Mouse (Mus musculus): Measurements from ENCODE around the gene Cbx7. TPM values are rescaled to one million over a fixed set of nuclear protein-coding genes. Genes with fewer than 3 reads are reported as not detected.
"Not testable (repeated sequence)": the region's sequence is repeated elsewhere in the genome, so short reads cannot be mapped to it uniquely, and the experiment has no call there.

The Cbx7 gene
- polyA plus RNA-seq, 1 experiment from 2014 or later: 4.8 TPM

DNA sequence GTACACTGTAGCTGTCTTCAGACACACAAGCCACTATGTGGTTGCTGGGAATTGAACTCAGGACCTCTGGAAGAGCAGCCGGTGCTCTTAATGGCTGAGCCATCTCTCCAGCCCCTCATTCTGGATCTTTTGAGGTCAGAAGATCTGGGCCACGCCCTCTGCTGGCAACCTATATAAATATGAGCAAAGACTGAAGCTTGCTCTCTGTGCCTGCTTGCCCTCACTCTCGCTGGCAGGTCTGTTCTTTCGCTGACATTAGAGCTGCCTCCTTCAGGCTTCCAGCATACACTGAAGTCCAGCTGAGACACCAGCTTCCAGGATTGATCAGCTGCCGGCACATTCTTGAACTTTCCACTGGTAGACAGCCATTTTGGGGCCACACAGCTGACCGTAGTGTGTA lies 23.2 kb downstream of the Cbx7 start:
- Histone ChIP-seq H3K27ac (ENCODE audit: low read length) (no peak overlapping the region), H3K4me1 (ENCODE audit: control insufficient read depth, insufficient read depth, low read length) (peaks cover 20% of the 10 kb centered on the region), H3K36me3 (ENCODE audit: control insufficient read depth, insufficient read depth, low read length) (no peaks in the 10 kb centered on the region), H3K4me3 (ENCODE audit: low read depth, low read length) (no peak overlapping the region), H3K9ac (ENCODE audit: low read depth, low read length) (no peak overlapping the region), H3K9me3 (replicated peaks; ENCODE audit: control insufficient read depth, low read length, poor library complexity, severe bottlenecking) (no peaks in the 10 kb centered on the region), H3K27me3 (ENCODE audit: control insufficient read depth, insufficient read depth, low read depth, low read length) (no peaks in the 10 kb centered on the region), H3K4me2 (ENCODE audit: low read length) (no peak overlapping the region)
- WGBS: 72% methylated on average over 6 of the region's 6 CpGs
- no peak for ATAC-seq

DNA sequence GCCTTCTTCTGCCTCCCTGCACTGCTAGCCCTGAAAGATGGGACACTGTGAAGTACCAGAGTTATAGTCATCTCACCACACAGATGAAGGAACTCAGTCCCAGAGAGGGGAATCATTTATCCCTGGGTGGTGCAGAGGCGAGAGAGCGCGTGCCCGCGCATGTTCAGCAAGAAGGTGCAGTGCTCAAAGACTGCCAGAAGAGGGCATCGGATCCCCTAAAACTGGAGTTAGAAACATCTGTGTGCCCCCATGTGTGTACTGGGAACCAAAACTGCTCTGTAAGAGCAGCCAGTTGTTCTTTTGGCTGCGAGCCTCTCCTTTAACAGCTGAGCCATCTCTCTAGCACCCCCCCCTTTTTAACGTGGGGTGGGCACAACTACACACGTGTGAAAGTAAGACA lies 24.1 kb downstream of the Cbx7 start:
- Histone ChIP-seq H3K9me3 (replicated peaks; ENCODE audit: control insufficient read depth, low read length, poor library complexity, severe bottlenecking) (no peaks in the 10 kb centered on the region), H3K9ac (ENCODE audit: low read depth, low read length) (no peak overlapping the region), H3K27ac (ENCODE audit: low read length) (no peak overlapping the region), H3K36me3 (ENCODE audit: control insufficient read depth, insufficient read depth, low read length) (no peaks in the 10 kb centered on the region), H3K4me3 (ENCODE audit: low read depth, low read length) (no peak overlapping the region), H3K4me1 (ENCODE audit: control insufficient read depth, insufficient read depth, low read length) (peaks cover 20% of the 10 kb centered on the region), H3K4me2 (ENCODE audit: low read length) (no peak overlapping the region), H3K27me3 (ENCODE audit: control insufficient read depth, insufficient read depth, low read depth, low read length) (no peaks in the 10 kb centered on the region)
- 61% methylated on average over 9 of the region's 9 CpGs for WGBS
- no peak for ATAC-seq

DNA sequence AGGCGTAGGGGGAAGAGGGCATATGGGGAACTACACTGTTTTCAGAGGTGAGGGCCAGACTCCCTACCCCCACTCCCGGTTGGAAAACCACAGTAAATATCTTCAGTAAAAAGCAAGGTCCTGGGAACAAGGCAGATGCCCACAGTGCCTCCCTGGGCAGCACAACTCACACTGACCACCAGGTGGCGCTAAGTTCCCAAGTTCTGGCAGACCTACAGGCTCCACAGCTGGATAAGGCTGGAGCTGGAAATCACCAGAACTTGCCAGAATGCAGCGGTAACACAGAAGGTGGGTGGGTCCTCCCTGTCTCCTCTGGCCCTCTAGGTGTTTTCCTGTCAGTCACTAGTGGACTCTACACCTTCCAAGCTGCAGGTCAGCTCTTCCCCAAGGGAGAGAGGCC lies 24.9 kb downstream of the Cbx7 start:
- Histone ChIP-seq H3K9me3 (replicated peaks; ENCODE audit: control insufficient read depth, low read length, poor library complexity, severe bottlenecking) (no peaks in the 10 kb centered on the region), H3K9ac (ENCODE audit: low read depth, low read length) (no peak overlapping the region), H3K27ac (ENCODE audit: low read length) (no peak overlapping the region), H3K4me3 (ENCODE audit: low read depth, low read length) (no peak overlapping the region), H3K27me3 (ENCODE audit: control insufficient read depth, insufficient read depth, low read depth, low read length) (no peaks in the 10 kb centered on the region), H3K4me1 (ENCODE audit: control insufficient read depth, insufficient read depth, low read length) (peaks cover 16% of the 10 kb centered on the region), H3K36me3 (ENCODE audit: control insufficient read depth, insufficient read depth, low read length) (no peaks in the 10 kb centered on the region), H3K4me2 (ENCODE audit: low read length) (no peak overlapping the region)
- peak; percentile 69; the same call in 1 of the 2 replicates for ATAC-seq
- 11% methylated on average over 4 of the region's 4 CpGs for whole genome bisulfite sequencing

DNA sequence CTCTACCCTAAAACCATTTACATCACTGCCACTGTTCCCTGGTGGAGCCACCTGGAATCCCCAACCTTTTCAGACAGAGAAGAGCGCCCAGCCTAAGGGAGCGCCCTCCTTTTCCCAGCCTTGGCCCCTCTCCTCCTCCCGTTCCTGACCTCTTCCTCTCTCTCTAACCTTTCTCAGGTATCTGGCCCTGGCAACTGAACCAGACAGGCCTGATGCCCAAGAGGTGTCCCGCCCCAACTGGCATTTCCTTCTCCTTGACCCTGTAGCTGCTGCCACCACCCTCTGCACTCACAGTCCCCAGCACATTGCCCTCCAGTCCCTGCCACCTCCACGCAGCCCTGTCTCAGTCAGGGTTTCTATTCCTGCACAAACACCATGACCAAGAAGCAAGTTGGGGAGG lies 26.0 kb downstream of the Cbx7 start:
- H3K4me2 ChIP-seq (ENCODE audit: low read length): no peak overlapping the region
- H3K9ac ChIP-seq (ENCODE audit: low read depth, low read length): no peak overlapping the region
- no peaks in the 10 kb centered on the region for H3K36me3 ChIP-seq (ENCODE audit: control insufficient read depth, insufficient read depth, low read length)
- no peak overlapping the region for H3K27ac ChIP-seq (ENCODE audit: low read length)
- no peak overlapping the region for H3K4me3 ChIP-seq (ENCODE audit: low read depth, low read length)
- H3K4me1 ChIP-seq (ENCODE audit: control insufficient read depth, insufficient read depth, low read length): peaks cover 6% of the 10 kb centered on the region
- H3K9me3 ChIP-seq (replicated peaks; ENCODE audit: control insufficient read depth, low read length, poor library complexity, severe bottlenecking): no peaks in the 10 kb centered on the region
- H3K27me3 ChIP-seq (ENCODE audit: control insufficient read depth, insufficient read depth, low read depth, low read length): no peaks in the 10 kb centered on the region
- ATAC-seq: no peak
- WGBS: 80% methylated on average over 5 of the region's 5 CpGs

DNA sequence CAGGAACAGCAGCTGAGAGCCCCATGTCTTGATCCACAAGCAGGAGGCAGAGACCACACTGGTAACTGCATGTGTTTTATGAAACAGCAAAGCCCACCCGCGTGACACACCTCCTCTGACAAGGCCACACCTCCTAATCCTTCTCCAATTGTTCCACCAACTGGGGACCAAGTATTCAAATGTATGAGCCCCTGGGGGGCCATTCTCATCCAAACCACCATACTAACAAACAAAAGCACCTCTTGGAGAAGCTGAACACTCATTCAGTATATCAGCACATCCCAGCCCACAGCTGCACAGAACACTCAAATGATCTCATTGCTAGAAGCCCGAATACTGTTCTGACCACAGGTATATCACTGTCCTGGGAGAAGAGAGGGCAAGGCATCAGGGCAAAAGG lies 27.3 kb downstream of the Cbx7 start:
- ATAC-seq: no peak
- H3K9ac ChIP-seq (ENCODE audit: low read depth, low read length): no peak overlapping the region
- no peak overlapping the region for H3K4me2 ChIP-seq (ENCODE audit: low read length)
- no peak overlapping the region for H3K27ac ChIP-seq (ENCODE audit: low read length)
- no peaks in the 10 kb centered on the region for H3K4me1 ChIP-seq (ENCODE audit: control insufficient read depth, insufficient read depth, low read length)
- no peaks in the 10 kb centered on the region for H3K36me3 ChIP-seq (ENCODE audit: control insufficient read depth, insufficient read depth, low read length)
- WGBS: 79% methylated on average over 3 of the region's 3 CpGs
- no peaks in the 10 kb centered on the region for H3K9me3 ChIP-seq (replicated peaks; ENCODE audit: control insufficient read depth, low read length, poor library complexity, severe bottlenecking)
- H3K27me3 ChIP-seq (ENCODE audit: control insufficient read depth, insufficient read depth, low read depth, low read length): no peaks in the 10 kb centered on the region
- H3K4me3 ChIP-seq (ENCODE audit: low read depth, low read length): no peak overlapping the region

DNA sequence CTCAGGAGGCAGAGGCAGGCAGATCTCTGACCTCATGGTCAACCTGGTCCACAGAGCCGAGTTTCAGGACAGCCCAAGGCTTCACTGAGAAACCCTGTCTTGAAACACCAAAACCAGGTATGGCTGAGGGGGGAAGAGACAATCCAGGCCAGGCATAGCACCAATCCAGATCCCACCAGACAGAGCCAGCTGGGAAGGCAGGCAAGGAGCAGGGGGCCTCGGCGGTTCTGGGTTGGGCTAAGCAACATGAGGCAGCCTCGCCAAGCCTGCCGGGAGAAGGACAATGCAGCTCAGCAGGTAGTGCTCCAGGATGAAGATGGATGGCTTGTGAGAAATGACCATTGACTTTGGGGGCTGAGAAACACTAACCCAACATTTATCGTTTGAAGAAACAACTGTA lies 28.4 kb downstream of the Cbx7 start:
- H3K36me3 ChIP-seq (ENCODE audit: control insufficient read depth, insufficient read depth, low read length): no peaks in the 10 kb centered on the region
- H3K4me1 ChIP-seq (ENCODE audit: control insufficient read depth, insufficient read depth, low read length): no peaks in the 10 kb centered on the region
- no peak overlapping the region for H3K4me3 ChIP-seq (ENCODE audit: low read depth, low read length)
- H3K27ac ChIP-seq (ENCODE audit: low read length): no peak overlapping the region
- ATAC-seq: no peak
- WGBS: 87% methylated on average over 6 of the region's 6 CpGs
- no peaks in the 10 kb centered on the region for H3K9me3 ChIP-seq (replicated peaks; ENCODE audit: control insufficient read depth, low read length, poor library complexity, severe bottlenecking)
- no peak overlapping the region for H3K4me2 ChIP-seq (ENCODE audit: low read length)
- H3K9ac ChIP-seq (ENCODE audit: low read depth, low read length): no peak overlapping the region
- H3K27me3 ChIP-seq (ENCODE audit: control insufficient read depth, insufficient read depth, low read depth, low read length): no peaks in the 10 kb centered on the region

DNA sequence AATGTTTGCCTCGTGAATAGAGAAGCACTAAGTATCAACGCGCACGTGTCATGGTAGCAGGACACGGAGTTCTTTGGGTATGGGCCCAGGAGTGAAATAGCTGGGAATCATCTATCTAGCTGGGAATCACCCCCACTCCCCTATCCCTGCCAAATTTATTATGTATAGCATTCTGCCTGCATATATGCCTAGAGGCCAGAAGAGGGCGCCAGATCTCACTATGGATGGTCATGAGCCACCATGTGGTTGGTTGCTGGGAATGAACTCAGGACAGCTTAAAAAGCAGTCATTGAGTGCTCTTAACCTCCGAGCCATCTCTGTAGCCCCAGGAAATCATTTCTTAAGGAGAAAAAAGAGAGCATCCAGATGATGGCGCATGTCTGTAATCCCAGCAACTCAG lies 30.0 kb downstream of the Cbx7 start:
- Histone ChIP-seq H3K36me3 (ENCODE audit: control insufficient read depth, insufficient read depth, low read length) (no peaks in the 10 kb centered on the region), H3K9ac (ENCODE audit: low read depth, low read length) (no peak overlapping the region), H3K4me3 (ENCODE audit: low read depth, low read length) (no peak overlapping the region), H3K4me1 (ENCODE audit: control insufficient read depth, insufficient read depth, low read length) (no peaks in the 10 kb centered on the region), H3K9me3 (replicated peaks; ENCODE audit: control insufficient read depth, low read length, poor library complexity, severe bottlenecking) (no peaks in the 10 kb centered on the region), H3K4me2 (ENCODE audit: low read length) (no peak overlapping the region), H3K27me3 (ENCODE audit: control insufficient read depth, insufficient read depth, low read depth, low read length) (no peaks in the 10 kb centered on the region), H3K27ac (ENCODE audit: low read length) (no peak overlapping the region)
- ATAC-seq: no peak
- 21% methylated on average over 8 of the region's 8 CpGs for WGBS

DNA sequence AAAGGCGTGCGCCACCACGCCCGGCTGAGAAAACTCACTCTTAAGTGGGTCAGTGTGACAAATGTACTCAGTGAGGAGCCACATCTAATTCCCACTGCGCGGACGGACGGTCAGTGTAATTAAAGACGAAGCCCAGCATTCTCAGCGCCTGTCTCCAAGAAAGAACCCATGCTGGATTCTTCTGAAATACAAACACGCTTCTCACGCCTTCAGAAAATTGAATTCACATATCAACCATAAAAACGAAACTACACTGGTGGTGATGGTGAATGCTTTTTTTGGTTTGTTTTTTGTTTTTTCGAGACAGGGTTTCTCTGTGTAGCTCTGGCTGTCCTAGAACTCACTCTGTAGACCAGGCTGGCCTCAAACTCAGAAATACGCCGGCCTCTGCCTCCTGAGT lies 31.0 kb downstream of the Cbx7 start:
- no peak overlapping the region for H3K9ac ChIP-seq (ENCODE audit: low read depth, low read length)
- no peaks in the 10 kb centered on the region for H3K27me3 ChIP-seq (ENCODE audit: control insufficient read depth, insufficient read depth, low read depth, low read length)
- no peak for ATAC-seq
- WGBS: 88% methylated on average over 16 of the region's 16 CpGs
- no peak overlapping the region for H3K27ac ChIP-seq (ENCODE audit: low read length)
- H3K4me1 ChIP-seq (ENCODE audit: control insufficient read depth, insufficient read depth, low read length): no peaks in the 10 kb centered on the region
- H3K4me2 ChIP-seq (ENCODE audit: low read length): no peak overlapping the region
- H3K4me3 ChIP-seq (ENCODE audit: low read depth, low read length): no peak overlapping the region
- H3K9me3 ChIP-seq (replicated peaks; ENCODE audit: control insufficient read depth, low read length, poor library complexity, severe bottlenecking): no peaks in the 10 kb centered on the region
- no peaks in the 10 kb centered on the region for H3K36me3 ChIP-seq (ENCODE audit: control insufficient read depth, insufficient read depth, low read length)

DNA sequence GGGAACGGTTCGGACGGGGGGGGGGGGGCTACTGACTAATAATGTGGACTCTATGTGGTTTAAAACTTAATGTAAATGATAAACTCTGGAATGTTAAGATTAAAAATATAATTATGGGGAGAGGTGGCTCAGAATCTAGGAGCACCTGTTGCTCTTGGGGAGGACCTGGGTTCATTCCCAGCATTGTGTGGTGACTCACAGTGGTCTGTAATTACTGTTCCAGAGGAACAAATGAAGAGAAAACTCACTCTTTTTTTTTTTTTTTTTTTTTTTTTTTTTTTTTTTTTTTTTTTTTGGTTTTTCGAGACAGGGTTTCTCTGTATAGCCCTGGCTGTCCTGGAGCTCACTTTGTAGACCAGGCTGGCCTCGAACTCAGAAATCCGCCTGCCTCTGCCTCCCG lies 31.4 kb downstream of the Cbx7 start:
- WGBS: 93% methylated on average over 5 of the region's 7 CpGs

DNA sequence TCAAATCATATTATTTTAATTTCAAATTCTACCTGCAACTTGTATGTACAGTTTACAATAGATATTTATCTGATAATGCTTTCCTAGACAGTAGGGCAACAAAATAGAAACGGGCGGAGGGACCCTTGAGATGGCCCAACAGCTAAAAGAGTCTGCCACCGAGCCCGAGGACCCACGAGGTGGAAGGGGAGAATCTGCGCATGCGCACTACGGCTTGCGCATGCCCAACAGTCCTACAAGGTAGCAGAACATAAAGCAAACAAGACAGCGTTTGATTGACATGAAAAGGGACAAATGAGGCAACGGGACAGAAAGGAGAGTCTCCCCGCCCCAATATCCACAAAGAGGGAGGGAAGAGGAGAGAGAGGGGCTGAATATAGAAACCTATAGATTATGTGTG lies 31.9 kb downstream of the Cbx7 start:
- 91% methylated on average over 12 of the region's 12 CpGs for WGBS
- no peaks in the 10 kb centered on the region for H3K36me3 ChIP-seq (ENCODE audit: control insufficient read depth, insufficient read depth, low read length)
- H3K9ac ChIP-seq (ENCODE audit: low read depth, low read length): no peak overlapping the region
- H3K4me2 ChIP-seq (ENCODE audit: low read length): no peak overlapping the region
- H3K4me1 ChIP-seq (ENCODE audit: control insufficient read depth, insufficient read depth, low read length): peaks cover 4% of the 10 kb centered on the region
- no peaks in the 10 kb centered on the region for H3K9me3 ChIP-seq (replicated peaks; ENCODE audit: control insufficient read depth, low read length, poor library complexity, severe bottlenecking)
- no peak overlapping the region for H3K4me3 ChIP-seq (ENCODE audit: low read depth, low read length)
- no peak for ATAC-seq
- H3K27ac ChIP-seq (ENCODE audit: low read length): no peak overlapping the region
- H3K27me3 ChIP-seq (ENCODE audit: control insufficient read depth, insufficient read depth, low read depth, low read length): no peaks in the 10 kb centered on the region

More for the DNA sequence above, 31.4 kb downstream of the Cbx7 start:
- H3K27me3 ChIP-seq (ENCODE audit: control insufficient read depth, insufficient read depth, low read depth, low read length); ATAC-seq; H3K9ac ChIP-seq (ENCODE audit: low read depth, low read length); H3K27ac ChIP-seq (ENCODE audit: low read length); H3K4me1 ChIP-seq (ENCODE audit: control insufficient read depth, insufficient read depth, low read length); H3K4me3 ChIP-seq (ENCODE audit: low read depth, low read length); H3K36me3 ChIP-seq (ENCODE audit: control insufficient read depth, insufficient read depth, low read length); H3K9me3 ChIP-seq (replicated peaks; ENCODE audit: control insufficient read depth, low read length, poor library complexity, severe bottlenecking); H3K4me2 ChIP-seq (ENCODE audit: low read length): not testable (repeated sequence)

Data from midbrain, embryonic 16.5 days (tissue).